Mouse (Mus musculus) myocyte (in vitro differentiated cells): ENCODE measurements at regions not wholly inside any gene's neighbourhood (a gene's known extent, or its start where the extent isn't known, plus 50 kb on each side); places are given as distances from the start of the nearest gene placed in this dataset.

Experiments used
- MYOG ChIP-seq, 3 experiments: IDR thresholded peaks; one replicate each; pipeline ENCODE4 v1.6.1; 2011; ENCODE audit warnings: control low read depth in 2 of 3, low read depth in 2 of 3, mild to moderate bottlenecking in 2 of 3; ENCODE audit not compliant: insufficient read length in 2 of 3, control insufficient read depth in 1 of 3, insufficient read depth in 1 of 3
- POLR2A ChIP-seq: IDR thresholded peaks from one replicate; pipeline ENCODE4 v1.6.1; 2011; ENCODE audit warnings: low read depth, mild to moderate bottlenecking, control low read depth, moderate library complexity; ENCODE audit not compliant: insufficient read length
- REST ChIP-seq: IDR thresholded peaks from one replicate; pipeline ENCODE4 v1.6.1; 2011; ENCODE audit warnings: mild to moderate bottlenecking, control low read depth, moderate library complexity; ENCODE audit not compliant: insufficient read depth, insufficient read length
- TCF12 ChIP-seq: IDR thresholded peaks from one replicate; pipeline ENCODE4 v1.6.1; 2011; ENCODE audit warnings: mild to moderate bottlenecking, control low read depth; ENCODE audit not compliant: poor library complexity, insufficient read depth, severe bottlenecking

GRCm38 (mm10) chr3:157710790-157711381 lies 144.2 kb downstream of the Ptger3 start:
- TF ChIP-seq POLR2A (no peak), REST (no peak), MYOG (IDR thresholded peaks at IDR 0.05; ENCODE audit: control insufficient read depth in 1 of 3, insufficient read depth in 1 of 3, insufficient read length in 2 of 3, low read depth in 2 of 3) (no peak), TCF12 (no peak)
